ENCODE assay signal across 9 mouse cellular contexts in the genomic region with DNA sequence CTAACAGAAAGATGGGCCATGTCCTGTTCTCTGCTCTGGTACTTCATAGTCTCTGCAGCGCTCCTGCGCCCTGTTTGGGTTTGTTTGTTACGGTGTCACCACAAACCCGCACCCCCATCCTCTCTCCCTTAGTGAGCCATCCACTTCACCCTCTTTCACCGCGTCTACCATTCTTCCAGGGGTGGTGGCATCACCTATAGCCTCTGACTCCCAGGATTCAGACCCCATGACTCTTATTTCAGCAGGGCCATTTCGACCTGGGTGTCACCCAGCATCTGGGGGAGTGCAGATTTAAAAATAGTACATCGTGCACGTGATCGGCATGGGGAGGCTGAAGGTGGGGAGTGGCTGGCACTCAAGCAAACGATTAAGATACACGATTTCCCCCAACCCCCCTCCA. TPM values are rescaled to one million over a fixed set of nuclear protein-coding genes. Genes with fewer than 3 reads are reported as not detected.
DNase-seq lines count a peak whose midpoint lies in the region; ATAC-seq and TF ChIP-seq lines count a peak whose summit lies in the region.
"Had no signal": no experiment of that assay in that cellular context is flagged by ENCODE, and none has a peak within 500 bp of the region (broad histone marks: within the 10 kb centered on the region; RNA-seq: fewer than 3 reads in every experiment).

No protein-coding gene starts in this region.

- peaks cover 6% of the 10 kb centered on the region; the same call in 1 of the 2 replicates for H3K4me1 ChIP-seq in kidney, embryonic 16.5 days (ENCODE audit: insufficient read depth, low read length)
- no peaks in the 10 kb centered on the region for H3K4me1 ChIP-seq in intestine, postnatal 0 days (replicated peaks; ENCODE audit: control insufficient read depth, insufficient read depth, low read length)
- H3K4me1 ChIP-seq in midbrain, embryonic 13.5 days (replicated peaks) = peaks cover 17% of the 10 kb centered on the region

- H3K9ac ChIP-seq in kidney, embryonic 16.5 days (replicated peaks; ENCODE audit: low read length) = peak overlapping the region; percentile 73
- peak overlapping the region; percentile 31; the same call in 1 of the 2 replicates for H3K9ac ChIP-seq in intestine, postnatal 0 days (ENCODE audit: low read depth, low read length)
- peak overlapping the region; percentile 72 for H3K9ac ChIP-seq in midbrain, embryonic 13.5 days (replicated peaks)

- TF ChIP-seq CTCF in intestine, postnatal 0 days (IDR thresholded peaks at IDR 0.05; ENCODE audit: low read depth) = no peak

- H3K27me3 ChIP-seq in kidney, embryonic 16.5 days (ENCODE audit: insufficient read depth, low read length) = peaks cover 29% of the 10 kb centered on the region
- H3K27me3 ChIP-seq in intestine, postnatal 0 days (replicated peaks; ENCODE audit: control insufficient read depth, insufficient read depth, low read length) = peaks cover 18% of the 10 kb centered on the region
- H3K27me3 ChIP-seq in midbrain, embryonic 13.5 days = peaks cover 12% of the 10 kb centered on the region

- ATAC-seq in kidney, embryonic 16.5 days (ENCODE audit: low FRiP score, low TSS enrichment) = no peak
- ATAC-seq in intestine, postnatal 0 days = no peak
- ATAC-seq in midbrain, embryonic 13.5 days = peak; percentile 15

- H3K36me3 ChIP-seq in kidney, embryonic 16.5 days (ENCODE audit: insufficient read depth, low read length) = no peaks in the 10 kb centered on the region
- no peaks in the 10 kb centered on the region for H3K36me3 ChIP-seq in intestine, postnatal 0 days (ENCODE audit: control insufficient read depth, insufficient read depth)
- no peaks in the 10 kb centered on the region for H3K36me3 ChIP-seq in midbrain, embryonic 13.5 days

- 1% methylated on average over 12 of the region's 12 CpGs for WGBS in kidney, embryonic 16.5 days
- WGBS in intestine, postnatal 0 days = 3% methylated on average over 12 of the region's 12 CpGs
- WGBS in midbrain, embryonic 13.5 days = 1% methylated on average over 12 of the region's 12 CpGs

- no peak for DNase-seq in kidney, adult 18-20 months
- peak; percentile 52 to 61 for DNase-seq in cerebellum, adult 18-20 months
- peak; percentile 31 to 43 for DNase-seq in frontal cortex, postnatal 14 days (ENCODE audit: low spot score in 2 of 2)
- no peak for DNase-seq in urinary bladder, postnatal 25 days (ENCODE audit: low spot score)
- DNase-seq in adrenal gland, adult 2 months = no peak

- H3K9me3 ChIP-seq in kidney, embryonic 16.5 days (ENCODE audit: low read length) = no peaks in the 10 kb centered on the region
- H3K9me3 ChIP-seq in intestine, postnatal 0 days (ENCODE audit: control insufficient read depth) = no peaks in the 10 kb centered on the region
- no peaks in the 10 kb centered on the region for H3K9me3 ChIP-seq in midbrain, embryonic 13.5 days

- peak overlapping the region; percentile 94 for H3K4me2 ChIP-seq in kidney, embryonic 16.5 days (replicated peaks; ENCODE audit: low read depth, low read length)
- H3K4me2 ChIP-seq in intestine, postnatal 0 days (replicated peaks; ENCODE audit: low read depth) = peak overlapping the region; percentile 91
- H3K4me2 ChIP-seq in midbrain, embryonic 13.5 days (replicated peaks) = peak overlapping the region; percentile 83

- no peak overlapping the region for H3K27ac ChIP-seq in kidney, embryonic 16.5 days (ENCODE audit: low read length)
- H3K27ac ChIP-seq in intestine, postnatal 0 days (ENCODE audit: low read depth, low read length) = no peak overlapping the region
- peak overlapping the region; percentile 88 for H3K27ac ChIP-seq in midbrain, embryonic 13.5 days

- H3K4me3 ChIP-seq in kidney, embryonic 16.5 days (ENCODE audit: low read length) = peak overlapping the region; percentile 69
- peak overlapping the region; percentile 60 for H3K4me3 ChIP-seq in intestine, postnatal 0 days (ENCODE audit: low read depth, low read length)
- peak overlapping the region; percentile 58 for H3K4me3 ChIP-seq in midbrain, embryonic 13.5 days (replicated peaks)

RNA-seq across cellular contexts. Expression of a gene that starts 1.1 kb away (rescaled TPM):
- polyA plus RNA-seq in kidney, embryonic 16.5 days (2015; fragmentation: Nextera tagmentation; extraction: Ambion mirVana) = 2.0 and 2.5 TPM in 2 replicates
- polyA plus RNA-seq in intestine, postnatal 0 days (2015; fragmentation: Nextera tagmentation; extraction: Ambion mirVana) = 1.9 and 2.4 TPM in 2 replicates
- polyA plus RNA-seq in midbrain, embryonic 13.5 days (2015; fragmentation: Nextera tagmentation; extraction: Ambion mirVana) = 2.2 and 2.3 TPM in 2 replicates
- total RNA-seq in adrenal gland, adult 2 months (2021) = 1 to 10 TPM; 1.2 to 1.6 TPM
- 0.37 and 0.58 TPM in 2 replicates for polyA plus RNA-seq in adrenal gland, adult 2 months (2012; rRNA removed)

RNA-seq across cellular contexts. Expression of a gene that starts 28.3 kb away (rescaled TPM):
- polyA plus RNA-seq in kidney, embryonic 16.5 days (2015; fragmentation: Nextera tagmentation; extraction: Ambion mirVana) = not detected in 2 replicates
- not detected in 2 replicates for polyA plus RNA-seq in intestine, postnatal 0 days (2015; fragmentation: Nextera tagmentation; extraction: Ambion mirVana)
- polyA plus RNA-seq in midbrain, embryonic 13.5 days (2015; fragmentation: Nextera tagmentation; extraction: Ambion mirVana) = not detected in 2 replicates
- not detected for total RNA-seq in adrenal gland, adult 2 months (2021)
- not detected in 2 replicates for polyA plus RNA-seq in adrenal gland, adult 2 months (2012; rRNA removed)
- polyA plus RNA-seq: gonadal fat pad, adult 2 months had no signal

Comparison
In these comparisons a context has a peak if more than half of its experiments do, and no peak if none do; other contexts are left out.
1. DNase-seq: peak in cerebellum, adult 18-20 months (2 of 2) and frontal cortex, postnatal 14 days (2 of 2); none in kidney, adult 18-20 months (single experiment), urinary bladder, postnatal 25 days (single experiment) and adrenal gland, adult 2 months (single experiment).
2. Peak in every context shown above with its lines, with median percentiles within 50 percentile points of each other: H3K4me2 ChIP-seq, H3K4me3 ChIP-seq and H3K9ac ChIP-seq.